Mouse (Mus musculus): Measurements from ENCODE around the gene Gbx2. TPM values are rescaled to one million over a fixed set of nuclear protein-coding genes. Genes with fewer than 3 reads are reported as not detected.

The Gbx2 gene
- polyA plus RNA-seq, 1 experiment from 2014 or later = 0.17 TPM

DNA sequence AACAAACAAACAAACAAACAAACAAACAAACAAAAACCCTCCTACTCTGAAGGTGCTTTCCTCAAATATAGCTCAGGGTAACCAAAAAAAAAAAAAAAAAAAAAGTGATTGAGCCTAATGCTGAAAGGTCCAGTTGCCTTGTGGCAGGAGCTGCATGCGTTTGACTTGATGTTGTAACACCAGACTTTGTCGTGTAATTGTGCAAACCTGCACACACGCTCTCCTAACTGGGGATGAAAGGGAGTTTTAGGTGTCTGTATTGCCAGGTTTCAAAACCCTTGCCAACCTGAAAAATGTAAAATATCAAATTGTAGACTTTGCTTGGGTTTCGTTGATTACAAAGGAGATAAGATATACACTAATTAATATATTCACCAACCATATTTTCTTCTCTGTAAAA, 17.4 kb downstream of the Gbx2 start:
- 79% methylated on average over 4 of the region's 4 CpGs for WGBS
- no peak for TF ChIP-seq CTCF (IDR thresholded peaks at IDR 0.05; ENCODE audit: low read depth)
- no peaks in the 10 kb centered on the region for H3K4me1 ChIP-seq (ENCODE audit: insufficient read depth)
- no peaks in the 10 kb centered on the region for H3K9me3 ChIP-seq (ENCODE audit: low read depth, low read length)
- H3K27me3 ChIP-seq (ENCODE audit: insufficient read depth, low read length) = peaks cover 8% of the 10 kb centered on the region; the same call in 1 of the 2 replicates
- H3K36me3 ChIP-seq (ENCODE audit: insufficient read depth) = no peaks in the 10 kb centered on the region
- no peak for DNase-seq
- no peak overlapping the region for H3K4me2 ChIP-seq
- no peak overlapping the region for H3K9ac ChIP-seq
- H3K27ac ChIP-seq (ENCODE audit: low read depth) = no peak overlapping the region
- ATAC-seq (ENCODE audit: insufficient read depth) = no peak
- H3K4me3 ChIP-seq (ENCODE audit: low read depth, low read length) = no peak overlapping the region

DNA sequence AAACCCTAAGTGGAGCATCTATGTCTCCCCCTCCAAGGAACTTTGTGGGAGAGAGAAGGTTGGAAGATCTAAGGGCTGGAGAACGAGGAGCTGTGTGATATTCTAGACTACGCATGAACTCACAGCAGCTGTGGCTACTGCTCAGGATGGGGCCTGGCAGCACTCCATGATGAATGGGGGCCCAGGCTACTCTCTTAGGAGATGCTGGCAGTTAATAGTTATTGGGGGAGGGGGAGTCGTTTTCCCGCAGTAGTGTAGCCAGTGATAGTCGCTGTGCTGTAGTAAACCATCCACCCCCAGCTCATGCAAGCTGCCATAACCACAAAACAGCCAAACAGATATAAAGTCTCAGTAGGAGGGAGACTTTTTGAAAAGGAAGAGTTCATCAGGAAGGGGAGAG, 18.6 kb downstream of the Gbx2 start:
- no peak overlapping the region for H3K4me3 ChIP-seq (ENCODE audit: low read depth, low read length)
- DNase-seq (peak; percentile 59), ATAC-seq (ENCODE audit: insufficient read depth) (peak; percentile 63; the same call in 1 of the 2 replicates)
- TF ChIP-seq CTCF (IDR thresholded peaks at IDR 0.05; ENCODE audit: low read depth) = no peak
- no peaks in the 10 kb centered on the region for H3K36me3 ChIP-seq (ENCODE audit: insufficient read depth)
- no peak overlapping the region for H3K4me2 ChIP-seq
- H3K27ac ChIP-seq (ENCODE audit: low read depth) = no peak overlapping the region
- no peaks in the 10 kb centered on the region for H3K9me3 ChIP-seq (ENCODE audit: low read depth, low read length)
- 22% methylated on average over 5 of the region's 5 CpGs for WGBS
- no peak overlapping the region for H3K9ac ChIP-seq
- no peaks in the 10 kb centered on the region for H3K27me3 ChIP-seq (ENCODE audit: insufficient read depth, low read length)
- no peaks in the 10 kb centered on the region for H3K4me1 ChIP-seq (ENCODE audit: insufficient read depth)

DNA sequence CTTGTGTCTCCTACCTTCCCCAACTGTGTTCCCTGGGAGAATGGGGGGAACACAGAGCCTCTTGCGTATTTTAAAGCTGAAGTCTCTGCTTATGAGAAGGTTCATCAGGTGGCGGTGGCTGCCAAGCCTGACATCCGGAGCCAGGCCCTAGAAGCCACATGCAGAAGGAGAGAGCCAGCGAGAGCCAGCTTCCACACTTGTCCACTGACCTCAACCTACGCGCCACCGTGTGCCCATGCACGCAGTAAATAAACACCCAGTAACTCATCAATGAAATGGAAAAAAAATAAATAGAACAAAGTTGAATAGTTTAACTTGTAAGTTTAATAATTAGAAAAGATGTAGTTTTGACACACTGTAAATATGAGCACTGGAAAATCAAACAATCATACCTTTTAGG, 21.2 kb downstream of the Gbx2 start:
- Histone ChIP-seq H3K36me3 (ENCODE audit: insufficient read depth) (no peaks in the 10 kb centered on the region), H3K4me2 (no peak overlapping the region), H3K4me3 (ENCODE audit: low read depth, low read length) (no peak overlapping the region), H3K9ac (no peak overlapping the region), H3K9me3 (ENCODE audit: low read depth, low read length) (no peaks in the 10 kb centered on the region), H3K27ac (ENCODE audit: low read depth) (no peak overlapping the region), H3K4me1 (ENCODE audit: insufficient read depth) (no peaks in the 10 kb centered on the region), H3K27me3 (ENCODE audit: insufficient read depth, low read length) (no peaks in the 10 kb centered on the region)
- ATAC-seq (ENCODE audit: insufficient read depth) = no peak
- DNase-seq = no peak
- 78% methylated on average over 8 of the region's 8 CpGs for WGBS
- TF ChIP-seq CTCF (IDR thresholded peaks at IDR 0.05; ENCODE audit: low read depth) = no peak

DNA sequence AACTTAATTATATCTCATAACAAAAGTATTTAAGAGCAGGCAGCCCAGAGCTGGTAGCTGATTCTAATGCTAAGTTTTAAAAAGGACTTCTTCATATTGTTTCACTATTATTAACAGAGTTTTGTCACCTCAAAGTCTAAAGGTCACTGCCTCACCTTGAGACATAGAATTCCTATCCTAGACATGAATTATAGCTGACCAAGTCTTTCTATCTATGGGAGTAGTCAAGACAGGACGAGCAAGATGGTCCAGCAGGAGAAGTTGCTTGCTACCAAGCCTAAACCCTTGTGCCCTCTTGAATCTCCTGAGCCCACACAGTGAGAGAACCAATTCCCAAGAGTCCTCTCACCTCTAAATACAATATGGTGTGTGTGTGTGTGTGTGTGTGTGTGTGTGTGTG, 28.3 kb downstream of the Gbx2 start:
- WGBS = 68% methylated on average over 1 of the region's 1 CpGs
- no peak for DNase-seq
- no peaks in the 10 kb centered on the region for H3K9me3 ChIP-seq (ENCODE audit: low read depth, low read length)

DNA sequence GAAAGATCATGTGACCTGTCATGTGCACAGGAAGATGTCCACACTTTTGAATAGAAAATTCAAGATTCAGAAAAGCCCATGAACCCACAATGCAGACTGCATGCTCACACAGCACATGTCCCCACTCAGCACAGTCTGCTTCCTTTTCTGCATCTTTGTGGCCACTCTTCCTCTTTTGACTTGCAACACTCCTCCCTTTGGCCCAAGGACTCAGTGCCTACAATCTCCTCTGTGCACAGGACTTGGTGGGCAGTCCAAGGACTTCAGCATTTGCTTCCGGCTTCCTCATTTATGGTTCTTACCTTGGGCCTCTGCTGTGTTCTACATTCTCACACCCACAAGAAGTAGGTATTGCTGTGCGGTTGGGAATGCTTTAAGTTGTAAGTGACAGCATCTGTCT, 28.7 kb downstream of the Gbx2 start:
- no peaks in the 10 kb centered on the region for H3K9me3 ChIP-seq (ENCODE audit: low read depth, low read length)
- no peak for DNase-seq
- no peak for TF ChIP-seq CTCF (IDR thresholded peaks at IDR 0.05; ENCODE audit: low read depth)
- H3K9ac ChIP-seq = no peak overlapping the region
- no peaks in the 10 kb centered on the region for H3K27me3 ChIP-seq (ENCODE audit: insufficient read depth, low read length)
- H3K4me3 ChIP-seq (ENCODE audit: low read depth, low read length) = no peak overlapping the region
- H3K4me1 ChIP-seq (ENCODE audit: insufficient read depth) = no peaks in the 10 kb centered on the region
- no peaks in the 10 kb centered on the region for H3K36me3 ChIP-seq (ENCODE audit: insufficient read depth)
- no peak for ATAC-seq (ENCODE audit: insufficient read depth)
- H3K27ac ChIP-seq (ENCODE audit: low read depth) = no peak overlapping the region
- no peak overlapping the region for H3K4me2 ChIP-seq
- 91% methylated on average over 2 of the region's 2 CpGs for WGBS

More for the DNA sequence above, 28.3 kb downstream of the Gbx2 start:
- TF ChIP-seq CTCF (IDR thresholded peaks at IDR 0.05; ENCODE audit: low read depth) = no peak
- H3K4me3 ChIP-seq (ENCODE audit: low read depth, low read length) = no peak overlapping the region
- no peak overlapping the region for H3K9ac ChIP-seq
- H3K27ac ChIP-seq (ENCODE audit: low read depth) = no peak overlapping the region
- no peaks in the 10 kb centered on the region for H3K27me3 ChIP-seq (ENCODE audit: insufficient read depth, low read length)
- H3K36me3 ChIP-seq (ENCODE audit: insufficient read depth) = no peaks in the 10 kb centered on the region
- no peaks in the 10 kb centered on the region for H3K4me1 ChIP-seq (ENCODE audit: insufficient read depth)
- H3K4me2 ChIP-seq = no peak overlapping the region
- ATAC-seq (ENCODE audit: insufficient read depth) = no peak

DNA sequence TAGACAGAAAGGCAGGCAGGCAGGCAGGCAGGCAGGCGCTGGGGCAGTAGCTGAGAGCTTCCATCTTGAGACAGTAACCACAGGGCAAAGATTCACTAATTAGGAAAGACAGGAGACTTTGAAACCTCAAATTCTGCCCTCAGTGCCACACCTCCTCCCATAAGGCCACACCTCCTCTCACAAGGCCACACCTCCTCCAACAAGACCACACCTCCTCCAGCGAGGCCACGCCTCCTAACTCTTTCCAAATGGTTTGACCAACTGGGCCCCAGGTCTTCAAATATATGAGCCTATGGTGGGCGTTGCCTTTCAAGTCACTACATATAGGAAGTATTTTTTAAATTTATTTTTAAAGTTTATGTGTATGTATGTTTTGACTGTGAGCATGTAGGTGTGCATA, 29.6 kb downstream of the Gbx2 start:
- WGBS = 83% methylated on average over 4 of the region's 4 CpGs
- no peak for TF ChIP-seq CTCF (IDR thresholded peaks at IDR 0.05; ENCODE audit: low read depth)
- H3K27me3 ChIP-seq (ENCODE audit: insufficient read depth, low read length) = no peaks in the 10 kb centered on the region
- ATAC-seq (ENCODE audit: insufficient read depth) = no peak
- no peak overlapping the region for H3K4me3 ChIP-seq (ENCODE audit: low read depth, low read length)
- H3K9me3 ChIP-seq (ENCODE audit: low read depth, low read length) = no peaks in the 10 kb centered on the region
- DNase-seq = no peak
- H3K27ac ChIP-seq (ENCODE audit: low read depth) = no peak overlapping the region
- H3K4me1 ChIP-seq (ENCODE audit: insufficient read depth) = no peaks in the 10 kb centered on the region
- no peak overlapping the region for H3K4me2 ChIP-seq
- H3K36me3 ChIP-seq (ENCODE audit: insufficient read depth) = no peaks in the 10 kb centered on the region
- no peak overlapping the region for H3K9ac ChIP-seq

DNA sequence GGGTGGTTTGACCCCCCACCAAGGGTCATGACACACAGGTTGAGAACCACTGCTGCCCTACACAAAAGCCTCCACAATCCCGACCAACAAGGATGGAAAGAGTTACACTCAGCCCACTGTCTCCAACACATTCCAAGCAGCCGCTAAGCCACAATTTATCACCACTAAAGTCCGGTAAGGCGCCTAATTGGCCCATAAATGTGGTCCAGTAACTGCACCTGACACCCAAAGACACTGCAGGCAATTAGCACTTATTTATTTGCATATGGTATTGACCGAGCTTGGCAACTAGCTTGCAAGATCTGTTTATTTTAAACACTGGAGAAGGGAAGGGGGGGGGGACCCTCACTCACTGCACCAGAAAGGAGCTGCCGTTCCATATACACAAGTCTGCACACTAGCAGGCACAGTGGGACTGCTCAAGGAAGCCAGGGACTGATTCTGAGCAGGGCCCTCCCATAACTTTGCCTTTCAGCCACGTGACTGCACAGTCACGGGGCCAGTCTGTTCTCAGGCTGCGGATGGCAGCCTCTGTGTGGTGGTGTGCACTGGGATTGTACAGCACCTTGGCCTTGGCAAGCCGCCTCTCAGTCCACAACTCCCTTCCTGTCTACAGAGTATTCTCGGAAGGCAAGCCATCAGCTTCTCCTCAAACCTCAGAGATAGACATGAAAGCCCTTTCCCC, 31.1 kb downstream of the Gbx2 start:
- no peaks in the 10 kb centered on the region for H3K9me3 ChIP-seq (ENCODE audit: low read depth, low read length)
- H3K36me3 ChIP-seq (ENCODE audit: insufficient read depth) = no peaks in the 10 kb centered on the region
- 60% methylated on average over 11 of the region's 11 CpGs for WGBS
- no peak overlapping the region for H3K27ac ChIP-seq (ENCODE audit: low read depth)
- H3K4me2 ChIP-seq = no peak overlapping the region
- no peak for ATAC-seq (ENCODE audit: insufficient read depth)
- no peak for DNase-seq
- H3K9ac ChIP-seq = no peak overlapping the region
- no peaks in the 10 kb centered on the region for H3K27me3 ChIP-seq (ENCODE audit: insufficient read depth, low read length)
- no peak for TF ChIP-seq CTCF (IDR thresholded peaks at IDR 0.05; ENCODE audit: low read depth)
- no peak overlapping the region for H3K4me3 ChIP-seq (ENCODE audit: low read depth, low read length)
- no peaks in the 10 kb centered on the region for H3K4me1 ChIP-seq (ENCODE audit: insufficient read depth)
